Mouse (Mus musculus) thymus, postnatal 36 days (tissue): ENCODE data around the gene Kank1.
A peak's percentile ranks its signal among the peaks of the same experiment; 100 is the strongest.

Source experiments
- DNase-seq, 2 experiments: peaks; one replicate each; pipeline ENCODE4 v3.0.0; 2022; ENCODE audit warnings: mixed read lengths in 2 of 2

The Kank1 gene

GRCm38 (mm10) chr19:25450869-25451629, 214.3 kb downstream of the Kank1 start:
- DNase-seq, result peak in 1 of 2 experiments; percentile 4

GRCm38 (mm10) chr19:25453146-25453545, 216.4 kb downstream of the Kank1 start:
- no peak for DNase-seq

DNA sequence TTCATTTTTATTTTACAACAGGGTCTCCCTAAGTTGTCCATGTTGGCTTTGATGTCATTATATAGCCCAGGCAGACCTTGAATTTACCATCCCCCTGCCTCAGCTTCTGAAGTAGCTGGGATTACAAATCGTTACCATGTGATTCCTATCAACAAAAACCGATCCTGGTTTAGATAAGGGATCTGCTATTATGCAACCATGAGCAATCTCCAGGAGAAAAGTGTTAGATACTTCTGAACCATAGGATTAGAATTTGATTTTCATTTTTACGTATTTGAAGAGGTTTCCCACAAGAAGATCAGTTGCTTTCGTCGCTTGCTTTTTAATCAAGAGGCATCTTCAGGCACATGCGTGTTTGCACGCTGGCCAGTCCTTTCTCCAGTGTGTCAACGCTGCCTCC, 224.0 kb downstream of the Kank1 start:
- no peak for DNase-seq

DNA sequence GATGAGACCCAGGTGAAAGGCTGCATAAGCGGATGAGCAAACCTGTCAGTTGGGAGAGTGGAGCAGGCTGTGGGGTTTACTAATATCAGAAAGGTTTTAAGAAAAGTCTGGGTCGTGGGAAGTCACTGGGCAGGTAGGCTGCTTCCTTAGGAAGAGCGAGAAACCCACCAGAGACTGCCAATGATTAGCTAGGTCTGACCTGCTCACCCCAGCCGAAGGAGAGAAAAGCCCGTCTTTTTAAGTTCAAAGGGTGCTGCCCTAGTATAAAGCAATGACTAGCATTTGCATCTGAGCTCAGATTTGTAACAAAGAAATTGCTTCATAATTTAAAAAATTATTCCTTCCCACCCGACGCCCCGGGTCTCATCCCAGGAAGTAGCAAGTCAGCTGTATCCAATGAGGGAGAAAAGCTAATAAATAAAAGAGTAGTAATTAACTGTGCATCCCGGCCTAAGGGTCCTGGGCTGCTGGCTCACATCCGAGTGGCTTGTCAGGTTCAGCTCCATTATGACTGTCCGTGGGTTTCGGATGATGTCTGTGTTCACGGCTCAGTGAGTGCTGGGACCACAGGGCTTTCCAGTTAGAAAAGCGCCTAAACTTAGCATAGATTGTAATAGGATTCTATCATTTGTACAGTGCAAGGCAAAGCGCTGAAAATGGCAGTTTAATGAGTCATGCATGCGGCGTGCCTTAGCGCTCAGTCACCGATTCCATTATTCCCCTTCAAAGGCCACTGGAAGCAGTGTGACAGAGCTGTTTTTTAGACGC, 225.0 kb downstream of the Kank1 start:
- DNase-seq, result no peak

DNA sequence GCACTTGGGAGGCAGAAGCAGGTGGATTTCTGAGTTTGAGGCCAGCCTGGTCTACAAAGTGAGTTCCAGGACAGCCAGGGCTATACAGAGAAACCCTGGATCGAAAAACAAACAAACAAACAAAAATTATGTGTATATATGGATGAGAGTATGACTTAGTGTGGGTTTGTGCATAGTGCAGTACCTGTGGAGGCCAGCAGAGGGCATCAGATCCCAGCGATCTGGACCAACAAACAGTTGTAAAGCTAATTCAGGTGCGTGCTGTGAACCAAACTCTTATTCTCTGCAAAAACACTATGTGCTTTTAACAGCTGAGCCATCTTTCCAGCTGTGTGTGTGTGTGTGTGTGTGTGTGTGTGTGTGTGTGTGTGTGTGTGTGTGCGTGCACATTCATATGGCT, 239.0 kb downstream of the Kank1 start:
- peak; percentile 6 to 12 for DNase-seq

DNA sequence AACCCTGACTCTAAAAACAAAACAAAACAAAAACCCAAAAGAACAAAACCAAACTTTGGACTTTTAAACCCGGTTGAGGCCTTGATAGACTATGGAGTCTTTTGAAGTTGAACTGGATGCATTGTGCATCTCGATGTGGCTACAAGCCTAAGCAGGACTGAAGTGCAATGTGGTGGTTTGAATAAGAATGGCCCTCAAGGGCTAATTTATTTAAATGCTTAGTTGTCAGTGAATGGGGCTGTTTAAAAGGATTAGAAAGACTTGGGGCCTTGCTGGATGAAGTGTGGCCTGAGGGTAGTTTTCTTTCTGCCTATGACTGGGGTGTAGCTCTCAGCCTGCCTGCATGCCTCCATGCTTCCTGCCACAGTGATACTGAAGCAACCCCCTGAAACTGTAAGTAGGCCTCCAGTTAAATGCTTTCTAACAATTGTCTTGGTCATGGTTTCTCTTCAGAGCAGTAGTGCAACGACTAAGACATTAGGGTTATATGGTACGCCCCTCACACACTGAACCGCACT, 242.4 kb downstream of the Kank1 start:
- no peak for DNase-seq

DNA sequence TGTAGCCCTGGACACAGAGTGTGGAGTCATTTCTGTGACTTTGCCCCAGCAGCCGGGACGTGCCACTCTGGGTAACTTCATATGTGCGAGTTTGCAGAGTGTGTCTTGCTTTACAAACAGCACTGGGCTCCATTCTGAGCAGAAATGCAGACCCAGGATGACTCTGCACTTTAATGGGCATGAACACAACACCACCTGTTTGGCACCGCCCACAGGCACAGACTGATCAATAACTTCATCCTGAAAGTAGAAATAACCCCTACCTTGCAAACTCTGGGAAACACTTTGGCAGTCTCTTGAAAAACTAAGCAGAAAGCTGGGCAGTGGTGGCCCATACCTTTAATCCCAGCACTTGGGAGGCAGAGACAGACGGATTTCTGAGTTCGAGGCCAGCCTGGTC, 244.0 kb downstream of the Kank1 start:
- no peak for DNase-seq
